Mouse (Mus musculus) liver, adult 2 months (tissue): ENCODE data around the gene Inpp5a. TPM values are rescaled to one million over a fixed set of nuclear protein-coding genes. Genes with fewer than 3 reads are reported as not detected.

Experiments used
- DNase-seq: peaks from one replicate; pipeline ENCODE4 v3.0.0-alpha.2; 2011; ENCODE audit warnings: low read depth, low spot score; ENCODE audit errors: extremely low read depth
- H3K27ac ChIP-seq: fragments of 200-500 bp; replicated peaks from 2 replicates; pipeline ENCODE4 v1.5.1; 2012; ENCODE audit warnings: low read depth, mild to moderate bottlenecking, control low read depth, inconsistent platforms, low read length; ENCODE audit not compliant: insufficient read depth
- H3K27me3 ChIP-seq: fragments of 200-500 bp; 2 replicates; pipeline ENCODE4 v1.6.1; 2012; ENCODE audit warnings: mild to moderate bottlenecking, moderate library complexity, low read length, inconsistent platforms; ENCODE audit not compliant: control insufficient read depth, insufficient read depth
- H3K36me3 ChIP-seq: fragments of 200-500 bp; 2 replicates; pipeline ENCODE4 v1.6.1; 2012; ENCODE audit warnings: low read length, inconsistent platforms; ENCODE audit not compliant: control insufficient read depth, insufficient read depth
- H3K4me1 ChIP-seq: fragments of 200-500 bp; 2 replicates; pipeline ENCODE4 v1.6.1; 2011; ENCODE audit warnings: low read length; ENCODE audit not compliant: control insufficient read depth, insufficient read depth
- H3K4me3 ChIP-seq: fragments of 200-500 bp; 2 replicates; pipeline ENCODE4 v1.5.1; 2011; ENCODE audit warnings: low read depth, mild to moderate bottlenecking, control low read depth, low read length, moderate library complexity; ENCODE audit not compliant: insufficient read depth
- H3K79me2 ChIP-seq: fragments of 200-500 bp; 2 replicates; pipeline ENCODE4 v1.6.1; 2012; ENCODE audit warnings: inconsistent platforms, mild to moderate bottlenecking, low read length, moderate library complexity; ENCODE audit not compliant: control insufficient read depth, insufficient read depth
- H3K9ac ChIP-seq: fragments of 200-500 bp; 2 replicates; pipeline ENCODE4 v1.6.1; 2012; ENCODE audit warnings: low read depth, mild to moderate bottlenecking, control low read depth, inconsistent platforms, low read length
- CTCF ChIP-seq: fragments of 200-500 bp; IDR thresholded peaks from 2 replicates; pipeline ENCODE4 v1.5.1; 2011; ENCODE audit warnings: low read depth, low read length, control low read depth
- POLR2A ChIP-seq: fragments of 200-500 bp; IDR thresholded peaks from 2 replicates; pipeline ENCODE4 v1.6.1; 2011; ENCODE audit warnings: low read length, control low read depth; ENCODE audit not compliant: insufficient read depth; ENCODE audit errors: extremely low read depth
- WGBS: fragments of 180-500 bp; shearing (Covaris S2); methylation state at CpG from one replicate; pipeline ENCODE4 v1.1.7; 2018; 5-methylcytosine and 5-hydroxymethylcytosine counted together
- polyA plus RNA-seq: library from polyadenylated mRNA; depleted of rRNA; stranded (reverse); fragments of >200 nt; gene quantifications from 2 replicates; pipeline ENCODE4 v1.2.3, GENCODE M21; 2012
- total RNA-seq: library from RNA; depleted of rRNA; stranded (reverse); fragments of >200 nt; gene quantifications from 2 replicates; pipeline ENCODE4 v1.2.3, GENCODE M21; 2014

Inpp5a gene
- total and polyA plus RNA-seq, 2 experiments = 8.4 to 8.8 TPM

GRCm38 (mm10) chr7:139528309-139529076 lies 139.6 kb downstream of the Inpp5a start:
- DNase-seq = no peak
- WGBS = 81% methylated on average over 15 of the region's 15 CpGs
- TF ChIP-seq CTCF = no peak
- no peak for TF ChIP-seq POLR2A
- no peak overlapping the region for H3K27ac ChIP-seq
- H3K36me3 ChIP-seq = peaks cover 7% of the 10 kb centered on the region
- no peaks in the 10 kb centered on the region for H3K27me3 ChIP-seq
- no peak overlapping the region for H3K9ac ChIP-seq
- no peaks in the 10 kb centered on the region for H3K4me1 ChIP-seq
- H3K79me2 ChIP-seq = no peaks in the 10 kb centered on the region
- no peak overlapping the region for H3K4me3 ChIP-seq

DNA sequence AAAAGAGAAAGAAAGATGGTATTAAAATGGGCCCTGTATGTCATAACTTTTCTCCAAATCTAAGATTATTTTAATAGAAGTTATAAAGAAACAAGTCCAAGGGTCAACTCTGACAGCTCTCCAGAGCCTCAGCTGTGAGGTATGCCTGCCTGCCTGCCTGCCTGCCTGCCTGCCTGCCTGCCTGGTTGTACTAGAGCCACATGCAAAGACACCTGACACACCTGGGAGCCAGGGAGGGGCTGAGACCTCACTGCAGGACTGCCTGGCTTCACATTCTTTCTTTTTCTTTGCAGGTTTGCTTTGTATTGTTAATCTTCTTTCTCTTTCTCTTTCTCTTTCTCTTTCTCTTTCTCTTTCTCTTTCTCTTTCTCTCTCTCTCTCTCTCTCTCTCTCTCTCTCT lies 140.3 kb downstream of the Inpp5a start:
- Histone ChIP-seq H3K9ac (no peak overlapping the region), H3K27me3 (no peaks in the 10 kb centered on the region), H3K4me3 (no peak overlapping the region), H3K27ac (no peak overlapping the region), H3K79me2 (no peaks in the 10 kb centered on the region), H3K36me3 (peaks cover 7% of the 10 kb centered on the region), H3K4me1 (no peaks in the 10 kb centered on the region)
- DNase-seq = no peak
- TF ChIP-seq CTCF = no peak
- no peak for TF ChIP-seq POLR2A

GRCm38 (mm10) chr7:139530591-139531427 lies 141.9 kb downstream of the Inpp5a start:
- no peak overlapping the region for H3K4me3 ChIP-seq
- TF ChIP-seq POLR2A (no peak), CTCF (no peak)
- H3K27ac ChIP-seq = no peak overlapping the region
- H3K27me3 ChIP-seq = no peaks in the 10 kb centered on the region
- no peak for DNase-seq
- 95% methylated on average over 16 of the region's 16 CpGs for WGBS
- no peaks in the 10 kb centered on the region for H3K4me1 ChIP-seq
- no peak overlapping the region for H3K9ac ChIP-seq
- H3K79me2 ChIP-seq = no peaks in the 10 kb centered on the region
- peaks cover 2% of the 10 kb centered on the region; the same call in 1 of the 2 replicates for H3K36me3 ChIP-seq

- TF ChIP-seq POLR2A (no peak), CTCF (no peak)
- WGBS = 91% methylated on average over 4 of the region's 4 CpGs
- Histone ChIP-seq H3K27me3 (no peaks in the 10 kb centered on the region), H3K4me3 (no peak overlapping the region), H3K27ac (no peak overlapping the region), H3K36me3 (peaks cover under 1% of the 10 kb centered on the region; the same call in 1 of the 2 replicates), H3K79me2 (no peaks in the 10 kb centered on the region), H3K4me1 (no peaks in the 10 kb centered on the region), H3K9ac (no peak overlapping the region)
- no peak for DNase-seq
These were observed 142.5 kb downstream of the Inpp5a start for GRCm38 (mm10) chr7:139531428-139531801.

DNA sequence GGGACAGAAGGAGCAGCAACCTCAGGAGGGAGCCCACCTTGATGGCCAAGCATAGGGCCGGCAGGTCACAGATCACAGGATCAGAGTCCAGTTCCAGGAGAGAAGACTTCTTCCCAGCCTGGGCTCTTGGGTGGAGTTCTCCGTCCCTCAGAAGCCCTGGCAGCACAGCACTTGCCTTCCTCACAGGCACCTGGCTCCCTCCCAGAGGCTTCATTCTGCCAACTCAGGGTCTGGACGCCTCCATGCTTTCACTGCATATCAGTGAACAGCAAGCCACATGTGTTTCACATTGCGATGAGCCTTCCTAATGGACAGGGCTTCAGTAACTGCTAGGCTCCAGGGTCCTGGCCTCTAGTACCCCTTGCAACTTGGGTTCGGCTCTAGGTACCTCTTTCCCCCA lies 147.4 kb downstream of the Inpp5a start:
- TF ChIP-seq CTCF (no peak), POLR2A (no peak)
- 92% methylated on average over 5 of the region's 5 CpGs for WGBS
- DNase-seq = no peak
- H3K27ac ChIP-seq = no peak overlapping the region
- H3K27me3 ChIP-seq = no peaks in the 10 kb centered on the region
- no peaks in the 10 kb centered on the region for H3K36me3 ChIP-seq
- peaks cover 6% of the 10 kb centered on the region; the same call in 1 of the 2 replicates for H3K4me1 ChIP-seq
- H3K79me2 ChIP-seq = no peaks in the 10 kb centered on the region
- no peak overlapping the region for H3K4me3 ChIP-seq
- no peak overlapping the region for H3K9ac ChIP-seq
